Mouse (Mus musculus) thymus, adult 2 months (tissue): ENCODE data around the gene Ssmem1. TPM values are rescaled to one million over a fixed set of nuclear protein-coding genes. Genes with fewer than 3 reads are reported as not detected.

Experiments
- DNase-seq: peaks from one replicate; pipeline ENCODE4 v3.0.0; 2021
- H3K27ac ChIP-seq: fragments of 200-500 bp; 2 replicates; pipeline ENCODE4 v1.5.1; 2012; ENCODE audit warnings: low read length, control low read depth; ENCODE audit not compliant: control insufficient read depth, insufficient read depth
- H3K27me3 ChIP-seq: fragments of 200-500 bp; 2 replicates; pipeline ENCODE4 v1.6.1; 2012; ENCODE audit warnings: mild to moderate bottlenecking, low read length, moderate library complexity, mixed read lengths; ENCODE audit not compliant: control insufficient read depth, insufficient read depth
- H3K36me3 ChIP-seq: fragments of 200-500 bp; 2 replicates; pipeline ENCODE4 v1.6.1; 2012; ENCODE audit warnings: mild to moderate bottlenecking, low read length, moderate library complexity; ENCODE audit not compliant: control insufficient read depth, insufficient read depth
- H3K4me1 ChIP-seq: fragments of 200-500 bp; replicated peaks from 2 replicates; pipeline ENCODE4 v1.6.1; 2012; ENCODE audit warnings: low read length; ENCODE audit not compliant: control insufficient read depth, insufficient read depth
- H3K4me3 ChIP-seq: fragments of 200-500 bp; 2 replicates; pipeline ENCODE4 v1.5.1; 2012; ENCODE audit warnings: mild to moderate bottlenecking, low read length, control low read depth, moderate library complexity; ENCODE audit not compliant: control insufficient read depth, insufficient read depth
- CTCF ChIP-seq: fragments of 200-500 bp; IDR thresholded peaks from 2 replicates; pipeline ENCODE4 v1.5.1; 2012; ENCODE audit warnings: mild to moderate bottlenecking, control low read depth, low read length, moderate library complexity, borderline replicate concordance; ENCODE audit not compliant: control insufficient read depth, poor library complexity, insufficient read depth; ENCODE audit errors: extremely low read depth
- POLR2A ChIP-seq: fragments of 200-500 bp; IDR thresholded peaks from 2 replicates; pipeline ENCODE4 v1.6.1; 2012; ENCODE audit warnings: mild to moderate bottlenecking, low read length, control low read depth, moderate library complexity; ENCODE audit not compliant: control insufficient read depth, poor library complexity, insufficient read depth; ENCODE audit errors: extremely low read depth
- WGBS: fragments of 180-500 bp; shearing (Covaris S2); methylation state at CpG from one replicate; pipeline ENCODE4 v1.1.7; 2018; 5-methylcytosine and 5-hydroxymethylcytosine counted together
- polyA plus RNA-seq: library from polyadenylated mRNA; depleted of rRNA; stranded (reverse); fragments of >200 nt; gene quantifications from 2 replicates; pipeline ENCODE4 v1.2.3, GENCODE M21; 2012

Gene Ssmem1
- polyA plus RNA-seq, 1 experiment = not detected

GRCm38 (mm10) chr6:30482908-30483307 lies 26.7 kb upstream of the Ssmem1 start:
- TF ChIP-seq POLR2A (no peak), CTCF (no peak)
- DNase-seq = no peak
- Histone ChIP-seq H3K36me3 (peaks cover 76% of the 10 kb centered on the region), H3K4me1 (no peaks in the 10 kb centered on the region), H3K27me3 (no peaks in the 10 kb centered on the region), H3K4me3 (no peak overlapping the region), H3K27ac (no peak overlapping the region)
- WGBS = 97% methylated on average over 2 of the region's 2 CpGs

GRCm38 (mm10) chr6:30486504-30486903 lies 23.1 kb upstream of the Ssmem1 start:
- Histone ChIP-seq H3K4me3 (no peak overlapping the region), H3K4me1 (no peaks in the 10 kb centered on the region), H3K36me3 (peaks cover 81% of the 10 kb centered on the region), H3K27me3 (no peaks in the 10 kb centered on the region), H3K27ac (no peak overlapping the region)
- DNase-seq = no peak
- no peak for TF ChIP-seq CTCF
- TF ChIP-seq POLR2A = no peak
- WGBS = 99% methylated on average over 6 of the region's 6 CpGs

GRCm38 (mm10) chr6:30499049-30499448 lies 10.6 kb upstream of the Ssmem1 start:
- H3K27me3 ChIP-seq = no peaks in the 10 kb centered on the region
- no peak overlapping the region for H3K27ac ChIP-seq
- no peak for TF ChIP-seq POLR2A
- no peak for TF ChIP-seq CTCF
- 30% methylated on average over 3 of the region's 3 CpGs for WGBS
- no peak overlapping the region for H3K4me3 ChIP-seq
- H3K4me1 ChIP-seq = no peaks in the 10 kb centered on the region
- DNase-seq = peak; percentile 17
- peaks cover 65% of the 10 kb centered on the region for H3K36me3 ChIP-seq

- Histone ChIP-seq H3K4me1 (peaks cover 3% of the 10 kb centered on the region), H3K4me3 (peak overlapping the region; percentile 68; the same call in 1 of the 2 replicates), H3K27me3 (no peaks in the 10 kb centered on the region), H3K27ac (no peak overlapping the region), H3K36me3 (peaks cover 24% of the 10 kb centered on the region)
- 8% methylated on average over 2 of the region's 2 CpGs for whole genome bisulfite sequencing
- no peak for DNase-seq
- TF ChIP-seq POLR2A = no peak
- no peak for TF ChIP-seq CTCF
Measured at GRCm38 (mm10) chr6:30508824-30509223, 825 bp upstream of the Ssmem1 start.

GRCm38 (mm10) chr6:30510291-30510690 lies 642 bp downstream of the Ssmem1 start:
- H3K27ac ChIP-seq = no peak overlapping the region
- H3K4me3 ChIP-seq = no peak overlapping the region
- WGBS = 89% methylated on average over 5 of the region's 5 CpGs
- peaks cover 12% of the 10 kb centered on the region for H3K36me3 ChIP-seq
- no peaks in the 10 kb centered on the region for H3K27me3 ChIP-seq
- TF ChIP-seq POLR2A (no peak), CTCF (no peak)
- peak; percentile 6 for DNase-seq
- peaks cover 3% of the 10 kb centered on the region for H3K4me1 ChIP-seq

- H3K4me1 ChIP-seq = peaks cover 3% of the 10 kb centered on the region
- no peaks in the 10 kb centered on the region for H3K27me3 ChIP-seq
- no peak overlapping the region for H3K27ac ChIP-seq
- no peak for TF ChIP-seq POLR2A
- TF ChIP-seq CTCF = no peak
- no peak for DNase-seq
- H3K4me3 ChIP-seq = no peak overlapping the region
- whole genome bisulfite sequencing = 84% methylated on average over 9 of the region's 9 CpGs
- H3K36me3 ChIP-seq = no peaks in the 10 kb centered on the region
Measured at GRCm38 (mm10) chr6:30514242-30514641, 4.6 kb downstream of the Ssmem1 start.

- H3K27ac ChIP-seq = no peak overlapping the region
- no peak for DNase-seq
- no peaks in the 10 kb centered on the region for H3K36me3 ChIP-seq
- H3K4me1 ChIP-seq = no peaks in the 10 kb centered on the region
- TF ChIP-seq POLR2A (no peak), CTCF (no peak)
- 69% methylated on average over 11 of the region's 11 CpGs for WGBS
- no peaks in the 10 kb centered on the region for H3K27me3 ChIP-seq
- no peak overlapping the region for H3K4me3 ChIP-seq
Measured at GRCm38 (mm10) chr6:30520400-30520799, 10.8 kb downstream of the Ssmem1 start.
